Mouse (Mus musculus) midbrain, embryonic 12.5 days (tissue): ENCODE results near the gene Wipf1. TPM values are rescaled to one million over a fixed set of nuclear protein-coding genes. Genes with fewer than 3 reads are reported as not detected.

ENCODE experiments used
- ATAC-seq: fragments of 200-750 bp; cut with Nextera tagmentation; 2 replicates; pipeline ENCODE4 v1.8.0; 2017; ENCODE audit warnings: low read depth, moderate TSS enrichment, moderate library complexity; ENCODE audit not compliant: low FRiP score
- H3K27ac ChIP-seq: fragments of 300-500 bp; sonication (generic); replicated peaks from 2 replicates; pipeline ENCODE4 v1.5.1; 2016; ENCODE audit warnings: mild to moderate bottlenecking
- H3K27me3 ChIP-seq: fragments of 300-500 bp; sonication (generic); 2 replicates; pipeline ENCODE4 v1.6.1; 2016; ENCODE audit warnings: mild to moderate bottlenecking
- H3K36me3 ChIP-seq: fragments of 300-500 bp; sonication (generic); 2 replicates; pipeline ENCODE4 v1.6.1; 2016
- H3K4me1 ChIP-seq: fragments of 300-500 bp; sonication (generic); 2 replicates; pipeline ENCODE4 v1.6.1; 2016
- H3K4me2 ChIP-seq: fragments of 300-500 bp; sonication (generic); replicated peaks from 2 replicates; pipeline ENCODE4 v1.6.1; 2016; ENCODE audit warnings: mild to moderate bottlenecking, moderate library complexity
- H3K4me3 ChIP-seq: fragments of 300-500 bp; sonication (generic); 2 replicates; pipeline ENCODE4 v1.5.1; 2016; ENCODE audit warnings: mild to moderate bottlenecking
- H3K9ac ChIP-seq: fragments of 300-500 bp; sonication (generic); replicated peaks from 2 replicates; pipeline ENCODE4 v1.6.1; 2016; ENCODE audit warnings: mild to moderate bottlenecking, moderate library complexity
- H3K9me3 ChIP-seq: fragments of 300-500 bp; sonication (generic); 2 replicates; pipeline ENCODE4 v1.6.1; 2016; ENCODE audit warnings: mild to moderate bottlenecking
- WGBS: fragments of 180-500 bp; shearing (Covaris S2); methylation state at CpG from one replicate; pipeline ENCODE4 v1.1.7; 2016; 5-methylcytosine and 5-hydroxymethylcytosine counted together
- polyA plus RNA-seq: library from polyadenylated mRNA; unstranded; fragments of >200 nt; fragmentation: Nextera tagmentation; extraction: Ambion mirVana; gene quantifications from 2 replicates; pipeline ENCODE4 v1.2.1, GENCODE M21; 2016

Wipf1 gene
- polyA plus RNA-seq, 1 experiment from 2014 or later: 5.3 TPM

DNA sequence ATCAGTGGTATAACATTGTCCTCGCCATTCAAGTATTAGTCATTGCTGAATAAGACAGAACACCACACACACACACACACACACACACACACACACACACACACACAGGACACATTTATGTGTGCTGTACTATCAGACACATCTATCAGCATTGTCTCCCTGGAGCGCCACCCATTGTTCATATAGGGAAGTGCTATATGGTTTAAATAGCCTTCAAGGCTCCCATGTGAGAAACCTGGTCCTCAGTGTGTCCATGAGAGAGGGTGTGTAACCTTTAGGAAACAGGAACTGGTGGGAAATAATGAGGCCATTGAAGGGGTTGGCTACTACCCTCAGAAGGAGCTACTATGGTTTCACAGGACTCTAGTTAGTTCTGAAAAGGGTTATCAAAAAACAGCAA, 87.5 kb downstream of the Wipf1 start:
- Histone ChIP-seq H3K9ac (no peak overlapping the region), H3K4me1 (0 out of 2 replicates have a peak, but pooled peaks cover 12% of the 10 kb centered on the region), H3K27me3 (no peaks in the 10 kb centered on the region), H3K4me2 (no peak overlapping the region), H3K9me3 (no peaks in the 10 kb centered on the region), H3K36me3 (no peaks in the 10 kb centered on the region), H3K27ac (no peak overlapping the region), H3K4me3 (no peak overlapping the region)
- no peak for ATAC-seq
- 85% methylated on average over 2 of the region's 2 CpGs for WGBS

DNA sequence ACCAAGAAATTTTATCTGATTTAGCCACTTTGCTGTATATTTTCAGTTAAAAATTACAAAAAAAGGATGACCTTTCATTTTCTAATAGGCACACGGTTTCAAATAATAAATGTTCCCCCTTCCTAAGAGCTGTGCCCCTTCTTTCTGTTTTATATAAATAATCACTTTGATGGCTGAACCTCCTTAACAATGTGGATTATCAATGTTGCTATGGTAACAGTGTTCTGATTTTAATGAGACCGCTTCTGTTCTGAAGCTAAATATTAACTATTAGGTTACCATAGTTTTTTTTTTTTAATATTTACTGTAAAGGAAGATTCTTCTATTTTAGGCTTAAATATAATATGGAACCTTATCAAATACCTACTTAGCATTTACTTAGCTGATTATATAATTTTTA, 89.2 kb downstream of the Wipf1 start:
- Histone ChIP-seq H3K4me2 (no peak overlapping the region), H3K27ac (no peak overlapping the region), H3K4me3 (no peak overlapping the region), H3K9ac (no peak overlapping the region), H3K36me3 (peaks cover 3% of the 10 kb centered on the region; the same call in 1 of the 2 replicates), H3K27me3 (no peaks in the 10 kb centered on the region), H3K9me3 (no peaks in the 10 kb centered on the region), H3K4me1 (0 out of 2 replicates have a peak, but pooled peaks cover 12% of the 10 kb centered on the region)
- WGBS: 43% methylated on average over 2 of the region's 2 CpGs
- ATAC-seq: no peak

GRCm38 (mm10) chr2:73436976-73437375, 92.6 kb downstream of the Wipf1 start:
- Histone ChIP-seq H3K9me3 (no peaks in the 10 kb centered on the region), H3K4me3 (no peak overlapping the region), H3K4me1 (0 out of 2 replicates have a peak, but pooled peaks cover 10% of the 10 kb centered on the region), H3K27ac (no peak overlapping the region), H3K4me2 (no peak overlapping the region), H3K36me3 (peaks cover 6% of the 10 kb centered on the region; the same call in 1 of the 2 replicates), H3K9ac (no peak overlapping the region), H3K27me3 (no peaks in the 10 kb centered on the region)
- WGBS: 44% methylated on average over 18 of the region's 18 CpGs
- no peak for ATAC-seq

DNA sequence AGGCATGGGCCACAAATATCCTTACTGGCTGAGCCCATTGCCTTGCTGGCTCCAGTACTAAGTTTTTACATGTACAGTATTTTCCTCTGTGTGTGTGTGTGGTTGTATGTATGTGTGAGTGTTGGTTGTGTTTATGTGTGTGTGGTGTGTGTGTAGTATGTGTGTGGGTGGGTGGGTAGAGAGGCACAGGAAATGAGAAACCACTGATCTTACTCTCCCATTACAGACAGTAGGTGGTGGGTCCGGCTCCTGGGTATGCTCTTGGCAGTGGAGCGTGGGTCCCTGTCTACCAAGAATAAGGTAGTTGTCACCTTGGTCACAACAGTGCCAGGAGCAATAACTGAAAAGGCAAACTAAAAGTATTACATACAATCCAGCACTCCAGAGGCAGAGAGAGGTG, 93.7 kb downstream of the Wipf1 start:
- H3K36me3 ChIP-seq: peaks cover 6% of the 10 kb centered on the region; the same call in 1 of the 2 replicates
- ATAC-seq: no peak

GRCm38 (mm10) chr2:73431959-73432396, 97.6 kb downstream of the Wipf1 start:
- H3K4me3 ChIP-seq: no peak overlapping the region
- WGBS: 27% methylated on average over 14 of the region's 14 CpGs

More for the DNA sequence above, 93.7 kb downstream of the Wipf1 start:
- no peak overlapping the region for H3K4me2 ChIP-seq
- H3K4me3 ChIP-seq: no peak overlapping the region
- H3K9me3 ChIP-seq: no peaks in the 10 kb centered on the region
- H3K9ac ChIP-seq: no peak overlapping the region
- WGBS: 100% methylated on average over 2 of the region's 2 CpGs
- H3K27me3 ChIP-seq: no peaks in the 10 kb centered on the region
- H3K27ac ChIP-seq: no peak overlapping the region
- 0 out of 2 replicates have a peak, but pooled peaks cover 12% of the 10 kb centered on the region for H3K4me1 ChIP-seq

DNA sequence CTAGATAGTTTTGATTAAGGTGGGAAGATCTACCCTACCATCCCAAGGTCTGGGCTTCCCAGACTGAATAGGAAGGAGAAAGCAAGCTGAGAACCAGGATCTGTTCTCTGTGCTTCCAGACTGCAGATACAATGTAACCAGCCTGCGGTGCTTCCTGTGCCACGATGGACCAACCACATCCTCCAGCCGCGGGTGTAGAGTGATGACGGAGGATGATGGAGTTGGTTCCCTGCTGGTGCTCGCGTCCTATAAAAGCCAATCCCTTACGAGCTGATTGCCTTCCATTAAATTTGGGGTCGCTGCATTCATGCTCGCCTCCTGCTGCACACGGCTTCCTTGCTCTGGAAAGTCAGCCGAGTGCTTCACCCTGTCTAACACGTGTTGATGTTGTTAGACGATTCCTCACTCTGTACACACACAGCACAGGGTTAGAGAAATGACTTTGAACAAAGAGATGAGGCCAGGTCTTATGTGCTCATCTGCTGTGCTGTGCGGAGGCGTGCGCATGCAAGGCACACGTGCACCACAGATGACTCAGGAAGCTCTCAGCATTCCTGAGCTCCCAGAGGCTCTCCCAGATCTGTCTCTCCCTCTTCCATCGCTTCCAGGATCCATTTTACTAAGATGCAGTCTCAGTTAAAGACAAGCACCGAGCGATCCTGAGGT, 100.6 kb downstream of the Wipf1 start:
- 79% methylated on average over 21 of the region's 21 CpGs for WGBS
- no peaks in the 10 kb centered on the region for H3K36me3 ChIP-seq
- no peaks in the 10 kb centered on the region for H3K9me3 ChIP-seq
- ATAC-seq: no peak
- H3K4me3 ChIP-seq: no peak overlapping the region
- no peaks in the 10 kb centered on the region for H3K27me3 ChIP-seq
- no peak overlapping the region for H3K27ac ChIP-seq
- no peak overlapping the region for H3K4me2 ChIP-seq
- H3K4me1 ChIP-seq: 0 out of 2 replicates have a peak, but pooled peaks cover 5% of the 10 kb centered on the region
- no peak overlapping the region for H3K9ac ChIP-seq

More at GRCm38 (mm10) chr2:73431959-73432396, 97.6 kb downstream of the Wipf1 start:
- Histone ChIP-seq H3K36me3 (peaks cover 6% of the 10 kb centered on the region; the same call in 1 of the 2 replicates), H3K4me1 (0 out of 2 replicates have a peak, but pooled peaks cover 5% of the 10 kb centered on the region), H3K4me2 (peak overlapping the region; percentile 40), H3K27ac (peak overlapping the region; percentile 63), H3K9ac (no peak overlapping the region; the same call in 1 of the 2 replicates), H3K9me3 (no peaks in the 10 kb centered on the region), H3K27me3 (no peaks in the 10 kb centered on the region)
- no peak for ATAC-seq

- H3K27me3 ChIP-seq: no peaks in the 10 kb centered on the region
- H3K4me3 ChIP-seq: no peak overlapping the region
- H3K4me1 ChIP-seq: 0 out of 2 replicates have a peak, but pooled peaks cover 5% of the 10 kb centered on the region
- no peak overlapping the region for H3K9ac ChIP-seq
- no peak overlapping the region for H3K4me2 ChIP-seq
- 40% methylated on average over 1 of the region's 1 CpGs for WGBS
- no peak for ATAC-seq
- H3K36me3 ChIP-seq: no peaks in the 10 kb centered on the region
- H3K9me3 ChIP-seq: no peaks in the 10 kb centered on the region
- no peak overlapping the region for H3K27ac ChIP-seq
These were observed 102.2 kb downstream of the Wipf1 start for GRCm38 (mm10) chr2:73427293-73427692.

DNA sequence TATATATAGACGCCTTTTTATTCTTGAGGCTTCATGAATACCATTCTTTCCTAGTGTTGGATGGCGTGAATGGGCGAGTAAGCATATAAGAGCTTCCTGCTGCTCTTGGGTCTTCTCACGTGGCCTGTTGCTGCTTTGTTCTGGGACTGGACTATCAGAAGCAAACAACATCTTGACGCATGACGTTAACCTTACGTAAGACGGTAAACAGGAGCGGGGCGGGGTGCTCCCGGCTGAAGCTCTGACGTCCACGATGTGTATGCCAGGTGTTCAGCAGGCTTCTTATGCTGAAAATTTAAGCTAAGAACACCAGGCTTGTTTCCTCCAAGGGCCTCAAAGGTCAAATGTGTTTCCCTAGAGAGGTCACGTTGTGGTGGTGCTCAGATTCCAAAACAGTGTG, 103.7 kb downstream of the Wipf1 start:
- no peak overlapping the region for H3K9ac ChIP-seq
- WGBS: 87% methylated on average over 14 of the region's 14 CpGs
- no peak overlapping the region for H3K4me2 ChIP-seq
- ATAC-seq: no peak
- no peaks in the 10 kb centered on the region for H3K27me3 ChIP-seq
- H3K4me1 ChIP-seq: peaks cover 3% of the 10 kb centered on the region; the same call in 1 of the 2 replicates
- H3K4me3 ChIP-seq: no peak overlapping the region
- no peaks in the 10 kb centered on the region for H3K36me3 ChIP-seq
- H3K9me3 ChIP-seq: no peaks in the 10 kb centered on the region
- no peak overlapping the region for H3K27ac ChIP-seq

DNA sequence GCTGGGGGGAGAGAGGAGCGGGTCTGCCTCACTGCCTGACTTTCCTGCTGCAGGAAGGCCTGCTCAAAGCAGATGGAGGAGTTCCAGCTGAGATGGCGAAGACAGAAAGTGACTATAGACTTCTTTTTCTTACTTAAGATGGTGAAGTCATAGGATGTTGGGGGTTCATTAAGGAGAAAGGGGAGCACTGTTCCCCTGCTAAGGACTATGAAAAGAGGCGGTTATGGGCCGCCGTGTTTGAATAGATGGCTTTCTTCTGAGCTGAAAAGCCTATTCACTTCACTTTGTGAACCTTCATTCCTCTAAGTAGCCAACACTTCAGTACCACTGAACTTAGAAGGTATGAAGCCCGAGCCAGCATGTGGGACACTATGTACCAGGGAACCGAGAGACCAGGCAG, 109.8 kb downstream of the Wipf1 start:
- no peak for ATAC-seq
- 33% methylated on average over 7 of the region's 7 CpGs for WGBS

GRCm38 (mm10) chr2:73419285-73419684, 110.2 kb downstream of the Wipf1 start:
- Histone ChIP-seq H3K4me1 (peaks cover 13% of the 10 kb centered on the region; the same call in 1 of the 2 replicates), H3K27ac (no peak overlapping the region), H3K9ac (no peak overlapping the region), H3K4me3 (no peak overlapping the region), H3K4me2 (no peak overlapping the region), H3K36me3 (no peaks in the 10 kb centered on the region), H3K9me3 (no peaks in the 10 kb centered on the region), H3K27me3 (0 out of 2 replicates have a peak, but pooled peaks cover 5% of the 10 kb centered on the region)
- no peak for ATAC-seq
- 40% methylated on average over 4 of the region's 4 CpGs for WGBS

More for the DNA sequence above, 109.8 kb downstream of the Wipf1 start:
- Histone ChIP-seq H3K4me3 (no peak overlapping the region), H3K27ac (no peak overlapping the region), H3K9me3 (no peaks in the 10 kb centered on the region), H3K9ac (no peak overlapping the region), H3K36me3 (no peaks in the 10 kb centered on the region), H3K4me2 (no peak overlapping the region), H3K27me3 (0 out of 2 replicates have a peak, but pooled peaks cover 5% of the 10 kb centered on the region), H3K4me1 (peaks cover 13% of the 10 kb centered on the region; the same call in 1 of the 2 replicates)

DNA sequence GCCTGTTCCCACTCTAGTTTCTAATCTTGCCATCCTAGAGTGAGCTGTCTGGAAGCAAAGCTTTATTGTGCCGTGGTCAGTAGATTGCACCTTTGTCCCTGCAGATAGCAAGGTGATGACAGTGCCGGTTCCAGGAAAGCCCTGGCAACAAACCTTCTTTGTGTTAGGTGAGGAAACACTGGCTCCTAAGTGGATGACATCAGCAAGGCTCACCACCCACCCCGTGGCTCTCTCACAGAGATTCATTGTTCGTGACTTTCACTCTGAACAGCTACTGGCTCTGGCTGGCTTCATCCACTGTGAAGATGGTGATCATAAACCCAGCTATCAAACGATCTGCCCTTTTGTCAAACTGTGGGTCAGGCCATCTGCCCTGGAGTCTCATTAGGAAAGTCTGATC, 113.6 kb downstream of the Wipf1 start:
- WGBS: 80% methylated on average over 5 of the region's 5 CpGs
- H3K9me3 ChIP-seq: no peaks in the 10 kb centered on the region

DNA sequence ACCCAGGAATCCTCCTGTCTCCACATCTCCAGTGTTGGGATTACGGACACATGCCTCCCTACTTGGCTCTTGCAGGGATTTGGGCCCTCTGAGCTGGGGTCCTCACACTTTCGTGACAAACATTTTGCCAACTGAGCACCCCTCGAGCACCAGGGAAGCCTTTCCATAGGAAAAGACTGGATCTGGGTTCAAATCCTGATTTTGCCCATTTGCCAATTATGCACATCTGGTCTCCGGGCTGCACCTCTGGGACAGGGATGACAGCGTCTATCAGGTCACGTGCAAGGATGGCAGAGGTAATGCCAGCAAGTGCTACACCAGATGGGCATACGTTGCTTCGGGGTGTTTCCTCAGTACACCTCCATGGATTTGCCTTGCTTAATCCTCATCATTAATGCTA, 119.5 kb downstream of the Wipf1 start:
- Histone ChIP-seq H3K9ac (no peak overlapping the region), H3K4me3 (no peak overlapping the region), H3K4me1 (no peaks in the 10 kb centered on the region), H3K27ac (no peak overlapping the region), H3K36me3 (no peaks in the 10 kb centered on the region), H3K9me3 (no peaks in the 10 kb centered on the region), H3K27me3 (no peaks in the 10 kb centered on the region), H3K4me2 (no peak overlapping the region)
- WGBS: 93% methylated on average over 8 of the region's 8 CpGs
- ATAC-seq: no peak

More for the DNA sequence above, 113.6 kb downstream of the Wipf1 start:
- H3K9ac ChIP-seq: no peak overlapping the region
- peaks cover 10% of the 10 kb centered on the region; the same call in 1 of the 2 replicates for H3K4me1 ChIP-seq
- H3K27ac ChIP-seq: no peak overlapping the region
- no peak overlapping the region for H3K4me2 ChIP-seq
- ATAC-seq: no peak
- no peak overlapping the region for H3K4me3 ChIP-seq
- 0 out of 2 replicates have a peak, but pooled peaks cover 5% of the 10 kb centered on the region for H3K27me3 ChIP-seq
- no peaks in the 10 kb centered on the region for H3K36me3 ChIP-seq
